Mouse (Mus musculus): ENCODE data around the gene Fam50a.
A peak's percentile ranks its signal among the peaks of the same experiment; 100 is the strongest.

- TF ChIP-seq CTCF (IDR thresholded peaks at IDR 0.05; ENCODE audit: borderline replicate concordance, insufficient read depth, low read length) (no peak), POLR2A (IDR thresholded peaks at IDR 0.05; ENCODE audit: low read depth, low read length) (peak; percentile 83)
Observed at GRCm38 (mm10) chrX:74282395-74283091, 30.3 kb upstream of the Fam50a start.

All from embryonic fibroblast, embryonic 13.5 days (primary cell).